In genomic region chr7:19319458-19319857, GRCm38 (mm10) we compare ENCODE assay signal across 8 mouse cellular contexts. TPM values are rescaled to one million over a fixed set of nuclear protein-coding genes. Genes with fewer than 3 reads are reported as not detected.
DNase-seq lines count a peak whose midpoint lies in the region; ATAC-seq lines count a peak whose summit lies in the region.

No protein-coding gene starts in this region.

- H3K4me1 ChIP-seq in kidney, embryonic 14.5 days (ENCODE audit: control insufficient read depth, insufficient read depth, low read length), result 0 out of 2 replicates have a peak, but pooled peaks cover 4% of the 10 kb centered on the region
- peaks cover 18% of the 10 kb centered on the region for H3K4me1 ChIP-seq in hindbrain, embryonic 12.5 days
- H3K4me1 ChIP-seq in midbrain, embryonic 10.5 days, result peaks cover 41% of the 10 kb centered on the region

- H3K27ac ChIP-seq in kidney, embryonic 14.5 days (ENCODE audit: low read depth, low read length), result no peak overlapping the region
- no peak overlapping the region for H3K27ac ChIP-seq in hindbrain, embryonic 12.5 days
- H3K27ac ChIP-seq in midbrain, embryonic 10.5 days (replicated peaks), result peak overlapping the region; percentile 78

- H3K36me3 ChIP-seq in kidney, embryonic 14.5 days (ENCODE audit: control insufficient read depth, insufficient read depth, low read length), result no peaks in the 10 kb centered on the region
- no peaks in the 10 kb centered on the region for H3K36me3 ChIP-seq in hindbrain, embryonic 12.5 days
- H3K36me3 ChIP-seq in midbrain, embryonic 10.5 days, result no peaks in the 10 kb centered on the region

- peaks cover 10% of the 10 kb centered on the region; the same call in 1 of the 2 replicates for H3K27me3 ChIP-seq in kidney, embryonic 14.5 days (ENCODE audit: control insufficient read depth, insufficient read depth, low read length)
- peaks cover 32% of the 10 kb centered on the region for H3K27me3 ChIP-seq in hindbrain, embryonic 12.5 days
- H3K27me3 ChIP-seq in midbrain, embryonic 10.5 days (ENCODE audit: low read depth, poor library complexity, severe bottlenecking), result peaks cover 48% of the 10 kb centered on the region

- 19% methylated on average over 9 of the region's 9 CpGs for WGBS in kidney, embryonic 14.5 days
- WGBS in hindbrain, embryonic 12.5 days, result 12% methylated on average over 9 of the region's 9 CpGs
- 13% methylated on average over 9 of the region's 9 CpGs for WGBS in midbrain, embryonic 10.5 days

- H3K4me3 ChIP-seq in kidney, embryonic 14.5 days (ENCODE audit: low read length), result peak overlapping the region; percentile 36
- peak overlapping the region; percentile 49 for H3K4me3 ChIP-seq in hindbrain, embryonic 12.5 days
- peak overlapping the region; percentile 61 for H3K4me3 ChIP-seq in midbrain, embryonic 10.5 days

- peak overlapping the region; percentile 65 for H3K4me2 ChIP-seq in kidney, embryonic 14.5 days (replicated peaks; ENCODE audit: low read depth, low read length)
- peak overlapping the region; percentile 74 for H3K4me2 ChIP-seq in hindbrain, embryonic 12.5 days (replicated peaks)

- intact Hi-C loops in left cerebral cortex, postnatal 36 days (cut with DNase I), result no loop called here

- no peak for DNase-seq in kidney, postnatal 36 days
- DNase-seq in T-cell, adult 2 months (ENCODE audit: low spot score), result peak; percentile 68
- peak; percentile 34 for DNase-seq in midbrain, embryonic 10.5 days (ENCODE audit: low spot score)
- no peak for DNase-seq in urinary bladder, postnatal 4 days (ENCODE audit: low spot score in 2 of 2)
- no peak for DNase-seq in thymus, postnatal 10 days (ENCODE audit: low spot score in 2 of 2)
- no peak for DNase-seq in left cerebral cortex, postnatal 36 days (ENCODE audit: low spot score in 2 of 2)

- H3K9ac ChIP-seq in kidney, embryonic 14.5 days (ENCODE audit: low read depth, low read length), result peak overlapping the region; percentile 56
- H3K9ac ChIP-seq in hindbrain, embryonic 12.5 days, result peak overlapping the region; percentile 56

- peak; percentile 63 for ATAC-seq in kidney, embryonic 14.5 days (ENCODE audit: low FRiP score, low TSS enrichment)
- peak; percentile 78 for ATAC-seq in hindbrain, embryonic 12.5 days (ENCODE audit: low FRiP score)

- H3K9me3 ChIP-seq in kidney, embryonic 14.5 days (ENCODE audit: control insufficient read depth, low read length), result no peaks in the 10 kb centered on the region
- H3K9me3 ChIP-seq in hindbrain, embryonic 12.5 days (replicated peaks), result no peaks in the 10 kb centered on the region
- H3K9me3 ChIP-seq in midbrain, embryonic 10.5 days (replicated peaks), result no peaks in the 10 kb centered on the region

RNA-seq across cellular contexts. Expression of gene Fosb, which starts 9.6 kb away (rescaled TPM):
- 0.14 and 0.20 TPM in 2 replicates for polyA plus RNA-seq in kidney, embryonic 14.5 days (2014; fragmentation: Nextera tagmentation; extraction: Ambion mirVana)
- polyA plus RNA-seq in hindbrain, embryonic 12.5 days (2016; fragmentation: Nextera tagmentation; extraction: Ambion mirVana), result 0.10 TPM in 1 of 2 replicates, not detected in the other
- 0.02 TPM in 1 of 2 replicates, not detected in the other for polyA plus RNA-seq in midbrain, embryonic 10.5 days (2016; fragmentation: Nextera tagmentation; extraction: Ambion mirVana)
- 10 to 100 TPM; 20.6 to 22.5 TPM for total RNA-seq in left cerebral cortex, postnatal 36 days (2021)

RNA-seq across cellular contexts. Expression of gene Ercc1, which starts 25.1 kb away (rescaled TPM):
- 95.2 and 102 TPM in 2 replicates for polyA plus RNA-seq in kidney, embryonic 14.5 days (2014; fragmentation: Nextera tagmentation; extraction: Ambion mirVana)
- 95.6 and 96.8 TPM in 2 replicates for polyA plus RNA-seq in hindbrain, embryonic 12.5 days (2016; fragmentation: Nextera tagmentation; extraction: Ambion mirVana)
- polyA plus RNA-seq in midbrain, embryonic 10.5 days (2016; fragmentation: Nextera tagmentation; extraction: Ambion mirVana), result 117 and 118 TPM in 2 replicates
- total RNA-seq in left cerebral cortex, postnatal 36 days (2021), result 10 to 100 TPM; 35.6 to 41.8 TPM

RNA-seq across cellular contexts. Expression of gene Rtn2, which starts 37.0 kb away (rescaled TPM):
- polyA plus RNA-seq in kidney, embryonic 14.5 days (2014; fragmentation: Nextera tagmentation; extraction: Ambion mirVana), result 5.4 and 5.7 TPM in 2 replicates
- polyA plus RNA-seq in hindbrain, embryonic 12.5 days (2016; fragmentation: Nextera tagmentation; extraction: Ambion mirVana), result 67.8 and 68.0 TPM in 2 replicates
- 41.9 and 48.6 TPM in 2 replicates for polyA plus RNA-seq in midbrain, embryonic 10.5 days (2016; fragmentation: Nextera tagmentation; extraction: Ambion mirVana)
- 100 to 1,000 TPM in 1 of 2 experiments, 10 to 100 TPM in 1; 98.6 to 121 TPM for total RNA-seq in left cerebral cortex, postnatal 36 days (2021)

RNA-seq across cellular contexts. Expression of gene Ppm1n, which starts 39.6 kb away (rescaled TPM):
- not detected in 2 replicates for polyA plus RNA-seq in kidney, embryonic 14.5 days (2014; fragmentation: Nextera tagmentation; extraction: Ambion mirVana)
- 0.17 TPM in 1 of 2 replicates, not detected in the other for polyA plus RNA-seq in hindbrain, embryonic 12.5 days (2016; fragmentation: Nextera tagmentation; extraction: Ambion mirVana)
- 0.36 and 0.39 TPM in 2 replicates for polyA plus RNA-seq in midbrain, embryonic 10.5 days (2016; fragmentation: Nextera tagmentation; extraction: Ambion mirVana)
- not detected for total RNA-seq in left cerebral cortex, postnatal 36 days (2021)

RNA-seq across cellular contexts. Expression of gene Cd3eap, which starts 39.8 kb away (rescaled TPM):
- 21.9 and 26.8 TPM in 2 replicates for polyA plus RNA-seq in kidney, embryonic 14.5 days (2014; fragmentation: Nextera tagmentation; extraction: Ambion mirVana)
- 17.3 and 20.4 TPM in 2 replicates for polyA plus RNA-seq in hindbrain, embryonic 12.5 days (2016; fragmentation: Nextera tagmentation; extraction: Ambion mirVana)
- polyA plus RNA-seq in midbrain, embryonic 10.5 days (2016; fragmentation: Nextera tagmentation; extraction: Ambion mirVana), result 23.2 and 24.7 TPM in 2 replicates
- total RNA-seq in left cerebral cortex, postnatal 36 days (2021), result 10 to 100 TPM; 17.3 to 17.6 TPM

Comparison
In these comparisons a context has a peak if more than half of its experiments do, and no peak if none do; other contexts are left out.
1. DNase-seq: peak in T-cell, adult 2 months (single experiment) and midbrain, embryonic 10.5 days (single experiment); none in kidney, postnatal 36 days (0 of 2), urinary bladder, postnatal 4 days (0 of 2), thymus, postnatal 10 days (0 of 2) and left cerebral cortex, postnatal 36 days (0 of 2).
2. Peak in every context shown above with its lines, with median percentiles within 50 percentile points of each other: H3K4me3 ChIP-seq.